Mouse (Mus musculus): Measurements from ENCODE around the gene Nucks1. TPM values are rescaled to one million over a fixed set of nuclear protein-coding genes. Genes with fewer than 3 reads are reported as not detected.

The Nucks1 gene
- total RNA-seq, 4 experiments from 2014 or later, result 151 to 160 (median 159) TPM

DNA sequence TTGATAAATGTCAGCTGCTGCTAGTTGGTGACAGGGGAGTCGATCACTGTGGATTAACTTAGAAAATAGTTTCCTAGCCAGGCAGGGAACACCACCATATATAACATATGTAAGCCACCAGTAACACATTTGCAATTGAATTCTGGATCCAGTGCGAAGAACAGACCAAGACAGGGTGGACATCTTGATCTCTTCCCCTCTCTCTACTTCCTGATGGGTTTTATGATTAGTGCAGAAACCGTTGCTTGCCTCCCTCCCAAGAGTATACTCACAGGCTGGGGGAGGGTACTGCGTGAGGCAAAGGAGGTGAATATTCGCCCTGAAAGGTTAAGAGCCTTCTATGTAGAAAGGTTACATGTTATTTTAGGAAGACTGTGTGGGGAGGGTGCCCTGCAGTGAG is 55.5 kb downstream of the Nucks1 start:
- DNase-seq (ENCODE audit: low spot score in 2 of 2), result no peak

- no peak for DNase-seq (ENCODE audit: low spot score in 2 of 2)
Observed at GRCm38 (mm10) chr1:131967336-131967735, 57.0 kb downstream of the Nucks1 start.

DNA sequence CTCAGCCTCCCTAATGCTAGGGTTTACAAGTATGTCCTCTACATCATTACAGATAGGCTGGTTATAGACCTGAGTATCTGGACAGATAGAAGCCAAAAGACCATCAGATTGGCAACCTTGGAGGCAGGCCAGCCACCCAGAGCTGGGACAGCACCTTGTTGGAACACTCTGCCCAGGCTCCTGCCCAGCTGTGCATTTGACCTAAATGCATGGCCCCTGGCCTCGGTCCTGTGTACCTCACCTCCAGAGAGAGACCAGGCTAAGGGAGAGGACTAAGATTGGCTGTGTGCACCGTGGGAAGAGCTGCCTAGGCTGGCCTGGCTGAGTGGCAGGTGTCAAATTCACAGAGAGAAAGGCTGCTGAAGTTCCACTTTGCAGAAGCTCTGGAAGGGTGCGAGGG is 58.2 kb downstream of the Nucks1 start:
- DNase-seq (ENCODE audit: low spot score in 2 of 2), result no peak

DNA sequence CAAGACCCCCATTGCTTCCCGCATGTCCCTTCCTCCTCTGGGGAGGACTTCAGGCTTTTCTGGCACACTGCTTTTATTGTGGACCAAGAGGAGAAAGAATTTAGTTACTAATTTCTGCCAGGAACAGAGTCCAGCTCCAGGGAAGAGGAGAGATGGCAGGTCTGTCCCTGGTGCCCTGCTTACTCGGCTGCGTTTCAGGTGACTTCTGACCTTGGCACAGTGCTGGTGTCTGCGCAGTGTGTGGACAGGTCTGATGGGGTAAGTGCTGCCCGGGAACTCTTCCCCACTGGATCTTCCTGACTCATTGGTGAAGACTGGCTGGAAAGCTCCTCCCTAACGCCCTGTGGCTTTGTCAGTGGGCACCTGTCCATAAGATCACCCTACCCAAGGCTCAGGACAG is 58.6 kb downstream of the Nucks1 start:
- no peak for DNase-seq (ENCODE audit: low spot score in 2 of 2)

GRCm38 (mm10) chr1:131969825-131970224 is 59.5 kb downstream of the Nucks1 start:
- DNase-seq (ENCODE audit: low spot score in 2 of 2), result no peak

- DNase-seq (ENCODE audit: low spot score in 2 of 2), result no peak
Observed at GRCm38 (mm10) chr1:131970322-131970660, 60.0 kb downstream of the Nucks1 start.

GRCm38 (mm10) chr1:131970661-131971520 is 60.6 kb downstream of the Nucks1 start:
- DNase-seq (ENCODE audit: low spot score in 2 of 2), result no peak

DNA sequence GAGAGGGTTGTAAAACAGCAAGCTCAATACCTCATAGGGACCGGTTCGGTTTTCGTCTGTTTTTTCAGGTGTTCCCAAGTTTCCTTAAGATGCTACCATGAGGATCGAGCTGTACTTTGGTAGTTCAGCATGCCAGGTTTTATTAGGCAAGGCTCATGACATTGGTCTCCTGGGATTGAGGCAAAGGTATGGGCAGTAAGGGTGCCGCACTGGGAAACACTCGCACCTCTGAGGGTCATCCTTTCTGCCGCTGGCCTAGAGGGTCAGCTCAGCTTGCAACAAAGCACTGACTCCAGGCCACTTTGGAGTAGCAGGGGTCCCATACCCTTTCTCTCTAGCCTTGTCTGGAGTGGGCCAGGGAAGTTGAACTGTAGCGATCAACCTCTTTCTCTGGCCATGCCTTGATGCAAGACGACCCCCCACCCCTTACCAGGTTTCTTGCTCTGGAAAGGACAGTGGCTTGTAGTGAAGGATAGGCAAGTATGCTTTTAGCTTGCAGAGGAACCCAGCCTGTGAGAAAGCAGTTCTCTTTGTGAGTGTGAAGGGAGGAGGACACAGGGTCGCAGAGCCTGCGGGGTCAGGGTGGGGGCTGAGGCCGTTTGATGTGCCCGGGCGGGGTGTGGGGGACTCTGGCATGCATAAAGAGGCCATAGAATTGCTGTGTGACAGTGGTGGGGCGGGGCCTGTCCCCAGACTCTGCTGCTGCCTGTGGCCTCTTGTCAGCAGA is 61.6 kb downstream of the Nucks1 start:
- DNase-seq (ENCODE audit: low spot score in 2 of 2), result no peak

GRCm38 (mm10) chr1:131972498-131973334 is 62.4 kb downstream of the Nucks1 start:
- no peak for DNase-seq (ENCODE audit: low spot score in 2 of 2)

GRCm38 (mm10) chr1:131973991-131974390 is 63.7 kb downstream of the Nucks1 start:
- no peak for DNase-seq (ENCODE audit: low spot score in 2 of 2)

GRCm38 (mm10) chr1:131976886-131977285 is 66.6 kb downstream of the Nucks1 start:
- no peak for DNase-seq (ENCODE audit: low spot score in 2 of 2)

- no peak for DNase-seq (ENCODE audit: low spot score in 2 of 2)
Observed at GRCm38 (mm10) chr1:131980471-131980870, 70.1 kb downstream of the Nucks1 start.

- DNase-seq (ENCODE audit: low spot score in 2 of 2), result peak; percentile 23 to 73
Observed at GRCm38 (mm10) chr1:131981378-131982013, 71.2 kb downstream of the Nucks1 start.

DNA sequence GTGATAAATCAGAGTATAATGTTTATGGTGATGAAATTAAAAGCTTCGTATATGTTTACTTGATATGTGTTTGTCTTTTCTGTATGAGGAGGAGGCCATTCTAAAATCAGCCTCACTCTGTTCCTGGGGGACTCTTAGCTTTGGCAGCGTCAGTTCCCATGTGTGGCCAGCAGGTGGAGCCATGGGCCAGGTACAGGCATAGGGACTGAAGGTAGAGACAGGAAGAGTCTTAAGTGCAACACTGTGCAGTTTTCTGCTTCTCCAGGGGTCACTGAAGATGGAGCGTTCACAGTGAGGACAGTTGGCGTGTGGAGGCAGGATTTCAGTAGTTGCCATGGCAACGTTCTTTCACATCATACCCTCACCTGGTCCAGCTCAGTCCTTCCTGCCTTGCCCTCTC is 72.6 kb downstream of the Nucks1 start:
- peak; percentile 40 to 76 for DNase-seq (ENCODE audit: low spot score in 2 of 2)

GRCm38 (mm10) chr1:131983806-131984205 is 73.5 kb downstream of the Nucks1 start:
- no peak for DNase-seq (ENCODE audit: low spot score in 2 of 2)

Other genes with a start within 250 kb of the Nucks1 start
- 10 to 100 TPM in 1 of 4 experiments, 1 to 10 TPM in 2, under 1 TPM in 1; 0.85 to 15.3 (median 5.2) TPM for gene Rab7b, start 221.8 kb upstream of the Nucks1 start, total RNA-seq (2022)
- under 1 TPM; 0.07 to 0.31 (median 0.17) TPM for gene Slc26a9, start 166.5 kb upstream of the Nucks1 start, total RNA-seq (2022)
- gene Pm20d1, start 113.2 kb upstream of the Nucks1 start, total RNA-seq (2022), result 1 to 10 TPM; 2.2 to 3.7 (median 2.8) TPM
- 10 to 100 TPM; 66.7 to 71.1 (median 68.5) TPM for gene Slc41a1, start 83.0 kb upstream of the Nucks1 start, total RNA-seq (2022)
- gene Rab29, start 43.3 kb upstream of the Nucks1 start, total RNA-seq (2022), result 10 to 100 TPM in 2 of 4 experiments, 1 to 10 TPM in 2; 5.9 to 11.1 (median 9.3) TPM
- under 1 TPM; 0.63 to 0.75 (median 0.70) TPM for gene Slc45a3, start 52.4 kb downstream of the Nucks1 start, total RNA-seq (2022)
- gene Elk4, start 97.1 kb downstream of the Nucks1 start, total RNA-seq (2022), result 10 to 100 TPM; 51.2 to 62.8 (median 58.9) TPM
- gene Mfsd4a, start 157.5 kb downstream of the Nucks1 start, total RNA-seq (2022), result 10 to 100 TPM; 64.6 to 84.2 (median 78.5) TPM
- 10 to 100 TPM; 25.8 to 30.9 (median 27.6) TPM for gene Cdk18, start 229.2 kb downstream of the Nucks1 start, total RNA-seq (2022)